Mouse (Mus musculus) MEL (cell line): ENCODE data around the gene Tubal3.

Experiments used
- CHD1 ChIP-seq: IDR thresholded peaks from 2 replicates; pipeline ENCODE4 v1.6.1; 2012; ENCODE audit warnings: low read depth, mild to moderate bottlenecking, inconsistent platforms, low read length, improper control_type of control experiment
- E2F4 ChIP-seq: IDR thresholded peaks from 2 replicates; pipeline ENCODE4 v1.6.1; 2011; ENCODE audit warnings: low read depth, low read length, improper control_type of control experiment, borderline replicate concordance
- JUND ChIP-seq: IDR thresholded peaks from 2 replicates; pipeline ENCODE4 v1.6.1; 2011; ENCODE audit warnings: low read depth, mild to moderate bottlenecking, improper control_type of control experiment, low read length
- MAX ChIP-seq: IDR thresholded peaks from 2 replicates; pipeline ENCODE4 v1.6.1; 2011; ENCODE audit warnings: low read length, improper control_type of control experiment
- MYB ChIP-seq: IDR thresholded peaks from 2 replicates; pipeline ENCODE4 v1.6.1; 2011; ENCODE audit warnings: mild to moderate bottlenecking, low read depth, low read length, improper control_type of control experiment
- POLR2A ChIP-seq, 2 experiments: IDR thresholded peaks; 2 replicates each; pipeline ENCODE4 v1.6.1; 2011 to 2012; ENCODE audit warnings: low read length in 2 of 2, mild to moderate bottlenecking in 2 of 2, control low read depth in 1 of 2, improper control_type of control experiment in 1 of 2, low read depth in 1 of 2, moderate library complexity in 1 of 2; ENCODE audit not compliant: control insufficient read depth in 1 of 2, insufficient read depth in 1 of 2, poor library complexity in 1 of 2
- RAD21 ChIP-seq: IDR thresholded peaks from 2 replicates; pipeline ENCODE4 v1.6.1; 2011; ENCODE audit warnings: mild to moderate bottlenecking, low read depth, low read length, improper control_type of control experiment

GRCm38 (mm10) chr13:3907151-3907696, 10.8 kb upstream of the Tubal3 start:
- TF ChIP-seq CHD1 (no peak), MYB (no peak), JUND (peak; percentile 53; the same call in 1 of the 2 replicates), MAX (no peak), POLR2A (IDR thresholded peaks at IDR 0.05; ENCODE audit: control insufficient read depth in 1 of 2, insufficient read depth in 1 of 2, low read depth in 1 of 2, low read length in 2 of 2, poor library complexity in 1 of 2) (no peak), RAD21 (no peak), E2F4 (no peak)
